Mouse (Mus musculus) A20 (cell line): ENCODE data around the gene Sez6l2.
A peak's percentile ranks its signal among the peaks of the same experiment; 100 is the strongest.
"Not testable (repeated sequence)": the region's sequence is repeated elsewhere in the genome, so short reads cannot be mapped to it uniquely, and the experiment has no call there.

Experiments
- DNase-seq: peaks from one replicate; pipeline ENCODE4 v3.0.0-alpha.2; 2011; ENCODE audit warnings: low read depth, low spot score

Gene Sez6l2

GRCm38 (mm10) chr7:126949793-126950646 lies at the start of gene Sez6l2:
Gene Sez6l2, plus strand, starts transcription at chr7:126950563.
- peak; percentile 81 for DNase-seq

- DNase-seq, result no peak
These were observed 44.8 kb upstream of the Sez6l2 start for GRCm38 (mm10) chr7:126905590-126905989.

- no peak for DNase-seq
These were observed 35.5 kb upstream of the Sez6l2 start for GRCm38 (mm10) chr7:126914844-126915243.

GRCm38 (mm10) chr7:126918356-126918755 lies 32.0 kb upstream of the Sez6l2 start:
- not testable (repeated sequence) for DNase-seq

GRCm38 (mm10) chr7:126919973-126920372 lies 30.4 kb upstream of the Sez6l2 start:
- no peak for DNase-seq

- DNase-seq, result no peak
These were observed 28.8 kb upstream of the Sez6l2 start for GRCm38 (mm10) chr7:126921563-126921962.

GRCm38 (mm10) chr7:126922624-126923060 lies 27.7 kb upstream of the Sez6l2 start, which contains the start of gene Tmem219:
Gene Tmem219, minus strand, starts transcription at chr7:126922917.
- no peak for DNase-seq

- DNase-seq, result no peak
These were observed 26.4 kb upstream of the Sez6l2 start for GRCm38 (mm10) chr7:126923999-126924398.

- DNase-seq, result no peak
These were observed 24.1 kb upstream of the Sez6l2 start for GRCm38 (mm10) chr7:126926299-126926698.

GRCm38 (mm10) chr7:126928384-126929037 lies 21.9 kb upstream of the Sez6l2 start, which contains the start of gene Kctd13:
Gene Kctd13, plus strand, starts transcription at chr7:126928879.
- peak; percentile 95 for DNase-seq

- no peak for DNase-seq
These were observed 21.3 kb upstream of the Sez6l2 start for GRCm38 (mm10) chr7:126929046-126929445.

GRCm38 (mm10) chr7:126932652-126933051 lies 17.7 kb upstream of the Sez6l2 start:
- DNase-seq, result no peak

- peak; percentile 52 for DNase-seq
These were observed 9.2 kb upstream of the Sez6l2 start for GRCm38 (mm10) chr7:126941171-126941570.

GRCm38 (mm10) chr7:126941801-126942200 lies 8.6 kb upstream of the Sez6l2 start:
- no peak for DNase-seq

- DNase-seq, result peak; percentile 50
These were observed 3.8 kb upstream of the Sez6l2 start for GRCm38 (mm10) chr7:126946530-126946929.

GRCm38 (mm10) chr7:126948626-126949025 lies 1.7 kb upstream of the Sez6l2 start:
- no peak for DNase-seq

- DNase-seq, result no peak
These were observed 965 bp upstream of the Sez6l2 start, which contains the start of gene Asphd1 for GRCm38 (mm10) chr7:126949403-126949792. Gene Asphd1, minus strand, starts transcription at chr7:126949582.

- DNase-seq, result no peak
These were observed 568 bp downstream of the Sez6l2 start for GRCm38 (mm10) chr7:126950647-126951615.

- no peak for DNase-seq
These were observed 1.4 kb downstream of the Sez6l2 start for GRCm38 (mm10) chr7:126951741-126952140.

- peak; percentile 36 for DNase-seq
These were observed 2.3 kb downstream of the Sez6l2 start for GRCm38 (mm10) chr7:126952646-126953045.

GRCm38 (mm10) chr7:126955125-126955524 lies 4.8 kb downstream of the Sez6l2 start:
- DNase-seq, result no peak
